Mouse (Mus musculus) hindbrain, embryonic 10.5 days (tissue): ENCODE results near the gene Scrn2. TPM values are rescaled to one million over a fixed set of nuclear protein-coding genes. Genes with fewer than 3 reads are reported as not detected.

ENCODE experiments used
- DNase-seq: peaks from one replicate; pipeline ENCODE4 v3.0.0-alpha.2; 2017; ENCODE audit warnings: low spot score
- H3K27ac ChIP-seq: fragments of 300-500 bp; sonication (generic); 2 replicates; pipeline ENCODE4 v1.5.1; 2016; ENCODE audit warnings: mild to moderate bottlenecking, moderate library complexity
- H3K27me3 ChIP-seq: fragments of 300-500 bp; sonication (generic); 2 replicates; pipeline ENCODE4 v1.6.1; 2016; ENCODE audit warnings: mild to moderate bottlenecking; ENCODE audit not compliant: poor library complexity, insufficient read depth, severe bottlenecking
- H3K36me3 ChIP-seq: fragments of 300-500 bp; sonication (generic); 2 replicates; pipeline ENCODE4 v1.6.1; 2016; ENCODE audit warnings: mild to moderate bottlenecking, moderate library complexity
- H3K4me1 ChIP-seq: fragments of 300-500 bp; sonication (generic); replicated peaks from 2 replicates; pipeline ENCODE4 v1.6.1; 2016; ENCODE audit warnings: mild to moderate bottlenecking
- H3K4me3 ChIP-seq: fragments of 300-500 bp; sonication (generic); 2 replicates; pipeline ENCODE4 v1.5.1; 2016; ENCODE audit warnings: mild to moderate bottlenecking, moderate library complexity
- H3K9me3 ChIP-seq: fragments of 300-500 bp; sonication (generic); 2 replicates; pipeline ENCODE4 v1.6.1; 2016; ENCODE audit warnings: mild to moderate bottlenecking, moderate library complexity
- WGBS: fragments of 180-500 bp; shearing (Covaris S2); methylation state at CpG from one replicate; pipeline ENCODE4 v1.1.7; 2016; 5-methylcytosine and 5-hydroxymethylcytosine counted together
- polyA plus RNA-seq: library from polyadenylated mRNA; unstranded; fragments of >200 nt; fragmentation: Nextera tagmentation; extraction: Ambion mirVana; gene quantifications from 2 replicates; pipeline ENCODE4 v1.2.1, GENCODE M21; 2016

The Scrn2 gene
- polyA plus RNA-seq, 1 experiment from 2014 or later: 38.3 TPM

DNA sequence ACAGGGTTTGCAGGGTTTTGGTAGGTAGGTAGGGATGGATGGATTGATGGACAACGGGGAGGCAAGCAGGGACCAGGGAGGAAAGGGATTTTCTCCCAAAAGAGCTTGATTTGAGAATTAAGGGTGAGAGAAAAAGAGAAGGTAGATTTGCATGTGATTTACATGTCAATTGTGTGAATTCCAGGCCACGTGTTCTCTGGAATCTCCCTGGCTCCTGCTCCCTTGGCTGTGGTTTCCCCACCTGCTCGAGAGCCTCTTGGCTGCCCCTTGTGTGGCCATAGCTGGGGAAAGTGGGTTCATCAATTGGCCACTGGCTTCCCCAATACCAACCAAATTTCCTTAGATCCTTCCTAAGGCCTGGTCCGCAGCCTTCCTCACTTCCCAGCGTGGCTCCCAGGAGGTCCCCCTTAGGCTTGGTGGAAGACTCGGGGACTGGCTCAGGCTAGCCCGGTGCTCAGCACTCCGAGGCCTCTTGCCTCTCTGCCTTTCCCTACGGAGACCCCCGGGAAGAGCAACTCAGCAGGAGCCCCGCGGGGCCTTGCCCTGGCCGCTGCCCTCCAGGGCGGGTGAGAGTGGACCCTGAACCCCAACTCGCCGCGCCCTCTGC is 32.9 kb upstream of the Scrn2 start:
- no peak for DNase-seq
- H3K4me3 ChIP-seq: peak overlapping the region; percentile 51
- WGBS: 10% methylated on average over 17 of the region's 17 CpGs
- peak overlapping the region; percentile 87 for H3K27ac ChIP-seq
- H3K36me3 ChIP-seq: no peaks in the 10 kb centered on the region
- peaks cover 75% of the 10 kb centered on the region for H3K4me1 ChIP-seq
- no peaks in the 10 kb centered on the region for H3K9me3 ChIP-seq
- H3K27me3 ChIP-seq: peaks cover 83% of the 10 kb centered on the region

DNA sequence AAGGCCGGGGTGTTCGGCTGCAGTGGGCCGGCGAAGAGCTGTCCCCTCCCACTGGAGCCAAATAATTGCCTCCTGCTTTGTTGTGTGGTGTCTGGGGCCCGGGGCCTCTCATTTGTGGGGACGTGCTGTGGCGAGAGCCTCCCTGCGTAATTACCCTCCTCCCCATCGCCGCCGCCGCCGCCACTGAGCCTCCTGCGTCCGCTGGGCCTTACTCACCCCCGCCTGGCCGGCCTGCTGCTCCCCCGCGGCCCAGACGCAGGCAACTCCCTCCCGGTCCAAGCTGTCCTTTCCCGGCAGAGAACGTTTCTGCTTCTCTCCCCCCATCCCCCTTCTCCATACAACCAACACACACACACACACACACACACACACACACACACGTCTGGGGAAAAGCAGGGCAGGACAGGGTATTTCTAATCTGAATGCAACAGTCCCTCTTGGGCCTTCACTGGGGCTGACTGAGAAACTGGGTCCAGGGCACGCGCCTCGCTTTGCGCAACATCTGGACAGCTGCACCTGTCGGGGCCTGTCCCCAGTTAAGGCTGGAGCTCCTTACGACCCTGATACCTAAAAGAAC is 32.3 kb upstream of the Scrn2 start:
- Histone ChIP-seq H3K27ac (peak overlapping the region; percentile 87), H3K4me3 (peak overlapping the region; percentile 51), H3K4me1 (peaks cover 74% of the 10 kb centered on the region), H3K27me3 (peaks cover 88% of the 10 kb centered on the region), H3K36me3 (no peaks in the 10 kb centered on the region), H3K9me3 (no peaks in the 10 kb centered on the region)
- peak; percentile 66 for DNase-seq
- WGBS: 3% methylated on average over 30 of the region's 30 CpGs

DNA sequence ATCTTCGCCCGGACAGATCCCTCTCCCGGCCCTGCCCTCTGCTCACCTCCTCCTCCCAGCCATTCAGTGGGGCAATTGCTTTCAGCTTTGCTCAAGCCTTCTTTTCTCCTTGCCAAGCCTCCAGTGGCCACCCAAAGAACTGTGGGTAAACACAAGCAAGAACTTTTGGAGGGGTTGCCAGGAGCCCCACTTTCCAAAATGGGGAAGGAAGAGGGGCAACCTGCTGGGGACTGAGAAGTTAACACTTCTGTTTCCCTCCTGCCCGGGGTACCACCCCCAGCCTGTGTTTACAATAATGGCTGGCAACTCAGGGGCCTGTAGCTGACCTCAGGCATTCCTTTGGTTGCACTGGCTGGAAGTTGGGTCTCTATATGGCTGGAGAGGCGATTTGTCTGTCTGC is 26.6 kb upstream of the Scrn2 start:
- Histone ChIP-seq H3K4me3 (no peak overlapping the region), H3K9me3 (no peaks in the 10 kb centered on the region), H3K27ac (peak overlapping the region; percentile 60; the same call in 1 of the 2 replicates), H3K36me3 (no peaks in the 10 kb centered on the region), H3K27me3 (peaks cover 78% of the 10 kb centered on the region), H3K4me1 (peaks cover 42% of the 10 kb centered on the region)
- DNase-seq: no peak
- WGBS: 33% methylated on average over 5 of the region's 5 CpGs

- Histone ChIP-seq H3K4me3 (no peak overlapping the region), H3K36me3 (no peaks in the 10 kb centered on the region), H3K4me1 (peaks cover 34% of the 10 kb centered on the region), H3K27ac (no peak overlapping the region), H3K27me3 (peaks cover 78% of the 10 kb centered on the region), H3K9me3 (no peaks in the 10 kb centered on the region)
- no peak for DNase-seq
- WGBS: 80% methylated on average over 9 of the region's 9 CpGs
Observed at GRCm38 (mm10) chr11:97007093-97007794, 22.5 kb upstream of the Scrn2 start.

DNA sequence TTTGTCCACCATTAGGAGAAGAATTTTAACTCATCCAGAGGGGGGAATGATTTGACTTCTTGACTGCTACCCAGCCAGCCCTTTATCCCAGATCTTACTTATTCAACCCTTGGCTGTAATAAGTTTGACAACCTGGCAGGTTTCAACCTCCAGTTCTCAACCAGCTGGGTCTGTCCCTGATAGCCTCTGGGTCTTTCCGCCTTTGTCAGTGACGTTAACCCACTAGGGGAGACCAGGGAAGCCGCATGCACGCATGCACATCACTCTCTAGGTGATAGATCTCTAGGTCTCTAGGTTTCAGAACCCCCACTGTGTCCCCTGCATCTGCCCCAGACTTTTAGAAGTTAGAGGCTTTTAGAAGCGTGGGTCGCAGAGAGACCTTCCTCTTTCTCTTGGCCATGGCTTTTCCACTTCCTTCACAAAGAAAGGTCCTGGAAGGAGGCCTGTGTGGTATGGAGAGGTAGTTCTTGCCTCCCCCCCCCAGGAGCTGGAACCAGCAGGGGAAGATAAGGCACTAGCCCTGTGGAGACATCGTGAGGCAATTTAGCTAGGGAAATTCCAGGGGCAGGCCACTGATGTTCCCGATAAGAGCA is 20.4 kb upstream of the Scrn2 start:
- WGBS: 59% methylated on average over 8 of the region's 8 CpGs
- peaks cover 79% of the 10 kb centered on the region for H3K27me3 ChIP-seq

DNA sequence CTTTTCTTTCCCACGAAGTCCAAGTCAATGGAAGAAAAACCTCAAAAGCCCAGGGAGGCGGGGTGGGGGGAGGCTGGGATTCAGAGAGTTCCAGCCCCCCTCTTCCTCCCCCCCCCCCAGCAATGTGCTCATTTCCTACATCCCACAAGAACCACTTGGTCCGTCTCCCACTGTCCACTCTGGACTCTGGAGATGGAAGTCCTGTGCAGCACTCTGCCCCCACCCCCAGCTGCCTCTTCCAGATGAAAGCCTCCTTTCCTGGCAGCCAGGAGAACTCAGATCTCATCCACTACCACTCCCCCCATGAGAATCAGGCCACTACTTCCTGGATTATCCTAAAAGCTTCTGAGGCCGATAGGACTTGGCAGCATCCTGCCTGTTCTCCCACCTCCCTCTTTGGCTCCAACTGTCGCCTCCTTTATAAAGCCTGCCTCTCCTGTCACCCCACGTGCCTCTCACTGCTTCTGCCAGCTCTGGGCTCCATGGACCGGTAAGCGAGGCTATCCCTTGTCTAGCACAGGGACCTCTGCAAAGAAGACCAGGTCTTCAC is 16.5 kb upstream of the Scrn2 start, which contains the start of gene Sp6:
TSS of gene Sp6 (plus strand) at position 274 of the 550 bp plus-strand sequence.
- Histone ChIP-seq H3K9me3 (no peaks in the 10 kb centered on the region), H3K4me1 (peaks cover 21% of the 10 kb centered on the region), H3K27me3 (peaks cover 98% of the 10 kb centered on the region), H3K36me3 (no peaks in the 10 kb centered on the region), H3K4me3 (no peak within 1 kb of the TSS), H3K27ac (no peak within 1 kb of the TSS)
- DNase-seq: no peak
- WGBS: 39% methylated on average over 8 of the region's 8 CpGs

More for the DNA sequence above, 20.4 kb upstream of the Scrn2 start:
- Histone ChIP-seq H3K27ac (no peak overlapping the region; the same call in 1 of the 2 replicates), H3K9me3 (no peaks in the 10 kb centered on the region), H3K36me3 (no peaks in the 10 kb centered on the region), H3K4me3 (no peak overlapping the region), H3K4me1 (0 out of 2 replicates have a peak, but pooled peaks cover 28% of the 10 kb centered on the region)
- no peak for DNase-seq

- Histone ChIP-seq H3K27me3 (peaks cover 99% of the 10 kb centered on the region), H3K27ac (no peak overlapping the region), H3K9me3 (no peaks in the 10 kb centered on the region), H3K36me3 (no peaks in the 10 kb centered on the region), H3K4me1 (peaks cover 48% of the 10 kb centered on the region), H3K4me3 (peak overlapping the region; percentile 49)
- peak; percentile 50 for DNase-seq
- WGBS: under 1% methylated on average over 36 of the region's 36 CpGs
Observed at GRCm38 (mm10) chr11:97017696-97018582, 11.8 kb upstream of the Scrn2 start.

GRCm38 (mm10) chr11:97018583-97019344 is 11.0 kb upstream of the Scrn2 start:
- Histone ChIP-seq H3K27me3 (peaks cover 99% of the 10 kb centered on the region), H3K27ac (no peak overlapping the region), H3K4me3 (peak overlapping the region; percentile 49), H3K4me1 (peaks cover 42% of the 10 kb centered on the region), H3K36me3 (no peaks in the 10 kb centered on the region), H3K9me3 (no peaks in the 10 kb centered on the region)
- peak; percentile 51 for DNase-seq
- under 1% methylated on average over 68 of the region's 68 CpGs for WGBS

DNA sequence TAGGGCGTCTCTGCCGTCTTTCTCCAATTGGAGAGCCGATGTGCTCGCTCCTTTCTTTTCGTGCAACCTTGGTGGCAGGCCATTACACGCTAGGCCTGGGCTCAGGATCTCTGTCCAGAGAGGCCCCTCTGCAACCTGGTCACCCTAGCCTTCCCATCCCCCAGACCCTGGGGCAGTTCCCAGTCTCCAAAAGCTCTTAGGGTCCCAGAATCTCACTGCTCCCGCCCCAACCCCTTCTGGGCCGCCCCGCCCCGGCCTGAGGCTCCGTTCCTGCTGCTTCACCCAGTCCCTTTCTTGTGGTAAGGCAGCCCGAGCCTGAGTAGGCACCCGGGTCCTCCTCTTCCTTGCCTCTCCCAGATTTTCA is 10.4 kb upstream of the Scrn2 start:
- no peaks in the 10 kb centered on the region for H3K36me3 ChIP-seq
- H3K9me3 ChIP-seq: no peaks in the 10 kb centered on the region
- peak overlapping the region; percentile 40; the same call in 1 of the 2 replicates for H3K27ac ChIP-seq
- peaks cover 44% of the 10 kb centered on the region for H3K4me1 ChIP-seq
- H3K4me3 ChIP-seq: peak overlapping the region; percentile 49
- DNase-seq: peak; percentile 28
- peaks cover 99% of the 10 kb centered on the region for H3K27me3 ChIP-seq
- 4% methylated on average over 13 of the region's 13 CpGs for WGBS

DNA sequence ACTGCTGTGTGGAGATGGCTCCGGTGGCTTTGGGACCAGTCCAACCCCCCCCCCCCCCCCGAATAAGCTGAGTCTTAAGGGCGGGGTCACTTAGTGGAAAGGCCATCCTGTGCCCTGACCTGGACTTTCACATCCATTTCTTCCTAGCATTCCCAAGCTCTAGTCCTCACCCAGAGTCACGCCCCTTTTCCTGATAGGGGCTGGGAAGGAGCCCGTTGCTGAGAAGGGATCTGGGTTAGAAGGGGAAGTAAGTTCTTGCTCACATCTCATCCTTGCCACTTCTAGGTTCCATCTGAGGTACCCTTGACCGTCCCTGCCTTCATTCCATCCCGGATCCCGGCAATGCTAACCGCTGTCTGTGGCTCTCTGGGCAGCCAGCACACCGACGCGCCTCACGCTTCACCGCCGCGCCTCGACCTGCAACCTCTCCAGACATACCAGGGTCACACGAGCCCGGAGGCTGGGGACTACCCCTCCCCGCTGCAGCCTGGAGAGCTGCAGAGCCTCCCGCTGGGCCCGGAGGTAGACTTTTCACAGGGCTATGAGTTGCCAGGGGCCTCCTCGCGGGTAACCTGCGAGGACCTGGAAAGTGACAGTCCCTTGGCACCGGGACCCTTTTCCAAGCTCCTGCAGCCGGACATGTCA is 8.5 kb upstream of the Scrn2 start:
- Histone ChIP-seq H3K36me3 (no peaks in the 10 kb centered on the region), H3K9me3 (no peaks in the 10 kb centered on the region), H3K4me1 (peaks cover 64% of the 10 kb centered on the region), H3K27ac (0 out of 2 replicates have a peak overlapping the region, but pooled peaks have one; percentile 0), H3K27me3 (peaks cover 95% of the 10 kb centered on the region), H3K4me3 (peak overlapping the region; percentile 62)
- under 1% methylated on average over 27 of the region's 27 CpGs for WGBS
- peak; percentile 27 for DNase-seq

GRCm38 (mm10) chr11:97021873-97022484 is 7.8 kb upstream of the Scrn2 start:
- peak; percentile 78 for DNase-seq
- peaks cover 64% of the 10 kb centered on the region for H3K4me1 ChIP-seq

More at GRCm38 (mm10) chr11:97021873-97022484, 7.8 kb upstream of the Scrn2 start:
- H3K36me3 ChIP-seq: no peaks in the 10 kb centered on the region
- peaks cover 87% of the 10 kb centered on the region for H3K27me3 ChIP-seq
- H3K9me3 ChIP-seq: no peaks in the 10 kb centered on the region
- peak overlapping the region; percentile 62 for H3K4me3 ChIP-seq
- peak overlapping the region; percentile 79 for H3K27ac ChIP-seq
- under 1% methylated on average over 50 of the region's 50 CpGs for WGBS
